Mouse (Mus musculus): ENCODE results near the gene Fmod. TPM values are rescaled to one million over a fixed set of nuclear protein-coding genes. Genes with fewer than 3 reads are reported as not detected.

Gene Fmod
- polyA plus RNA-seq, 1 experiment from 2014 or later: 44.2 TPM

DNA sequence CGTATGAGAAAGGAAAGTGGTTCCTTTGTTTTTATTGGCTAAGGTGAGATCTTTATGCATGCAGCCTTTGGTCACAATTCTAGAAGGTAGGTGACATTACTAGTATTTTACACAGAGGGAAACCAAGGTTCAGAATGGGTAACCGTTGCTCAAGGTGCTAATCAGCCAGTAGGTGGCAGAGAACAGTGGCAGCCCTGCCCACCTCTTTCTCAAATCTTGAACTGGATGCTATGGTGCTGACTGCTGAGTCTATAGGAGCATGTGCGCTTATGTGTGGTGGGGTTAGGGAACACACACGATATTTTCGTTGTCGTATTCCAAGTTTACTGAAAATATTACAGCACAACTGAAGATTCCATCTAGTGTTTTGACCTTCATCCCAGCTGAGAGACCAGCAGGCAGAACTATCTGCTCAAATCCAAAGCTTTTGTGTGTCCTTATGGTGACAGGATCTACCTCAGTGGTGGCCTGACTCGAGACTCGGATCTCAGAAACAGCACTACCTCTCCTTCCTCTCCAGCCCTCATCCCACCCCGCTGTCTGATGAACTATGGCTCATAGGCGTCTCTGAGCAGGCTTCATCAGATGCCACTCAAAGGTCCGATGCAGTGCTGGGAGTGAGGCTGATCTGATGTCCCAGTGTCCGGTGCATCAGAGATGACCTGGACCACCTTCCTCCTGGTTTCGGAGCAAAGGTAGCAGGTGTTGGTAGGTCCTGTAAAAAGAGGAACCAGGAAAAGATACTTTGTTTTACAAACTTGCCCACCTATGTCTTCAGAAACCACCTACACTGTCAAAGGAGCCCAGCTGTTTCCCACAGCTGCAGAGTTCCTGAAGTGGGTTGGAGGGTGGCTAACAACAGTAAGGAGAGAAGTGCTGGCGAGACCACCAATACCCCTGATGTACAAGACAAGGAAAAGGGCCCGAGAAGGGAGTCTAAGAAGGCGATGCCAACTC is 23.0 kb downstream of the Fmod start:
- Histone ChIP-seq H3K4me3 (ENCODE audit: low read depth, low read length) (peak overlapping the region; percentile 38), H3K9me3 (ENCODE audit: control insufficient read depth, low read length) (no peaks in the 10 kb centered on the region), H3K27ac (replicated peaks; ENCODE audit: low read depth, low read length) (peak overlapping the region; percentile 98), H3K4me1 (ENCODE audit: control insufficient read depth, insufficient read depth, low read length) (peaks cover 50% of the 10 kb centered on the region), H3K27me3 (replicated peaks; ENCODE audit: control insufficient read depth, insufficient read depth, low read length) (no peaks in the 10 kb centered on the region), H3K36me3 (ENCODE audit: control insufficient read depth, insufficient read depth, low read length) (no peaks in the 10 kb centered on the region), H3K9ac (ENCODE audit: low read depth, low read length) (peak overlapping the region; percentile 67), H3K4me2 (ENCODE audit: low read depth, low read length) (peak overlapping the region; percentile 81)
- ATAC-seq (ENCODE audit: low read depth) (no peak), DNase-seq (ENCODE audit: low spot score) (no peak)
- 68% methylated on average over 16 of the region's 16 CpGs for WGBS

DNA sequence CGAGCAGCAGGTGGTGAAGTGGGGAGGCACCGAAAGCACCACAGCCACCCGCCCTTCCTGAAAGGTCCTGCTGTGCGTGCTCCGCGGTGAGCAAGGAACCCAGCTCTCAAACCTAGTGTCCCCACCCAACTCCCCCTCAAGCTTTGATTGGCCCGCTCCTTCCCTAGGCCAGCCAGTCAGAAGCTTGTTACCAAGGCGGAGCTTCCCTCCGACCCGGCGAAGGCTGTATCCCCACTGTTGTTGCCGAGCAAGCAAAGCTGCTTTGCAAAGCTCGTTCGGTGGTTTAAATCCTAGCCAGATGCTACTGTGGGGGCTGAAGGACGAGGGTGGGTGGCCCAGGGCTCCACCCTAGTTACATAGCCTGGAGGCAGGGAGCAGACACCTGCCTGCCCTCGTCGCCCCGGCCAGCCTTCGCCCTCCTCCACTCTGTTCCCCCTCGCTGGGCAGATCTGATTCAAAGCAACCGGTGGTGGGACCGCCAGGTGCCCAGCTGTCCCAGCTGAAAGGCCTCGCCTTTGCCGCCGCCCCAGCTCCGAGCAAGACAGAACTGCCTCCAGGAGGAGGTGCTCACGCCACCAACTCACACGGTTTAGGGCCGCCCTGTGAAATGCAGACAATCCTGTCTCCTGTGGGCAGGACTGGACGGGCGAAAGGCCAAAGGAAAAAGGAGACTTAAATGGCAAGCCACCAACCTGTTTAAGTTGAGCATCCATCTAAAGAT is 24.0 kb downstream of the Fmod start:
- H3K27ac ChIP-seq (replicated peaks; ENCODE audit: low read depth, low read length): peak overlapping the region; percentile 98
- peak overlapping the region; percentile 81 for H3K4me2 ChIP-seq (ENCODE audit: low read depth, low read length)
- H3K9ac ChIP-seq (ENCODE audit: low read depth, low read length): peak overlapping the region; percentile 67
- no peaks in the 10 kb centered on the region for H3K27me3 ChIP-seq (replicated peaks; ENCODE audit: control insufficient read depth, insufficient read depth, low read length)
- peak overlapping the region; percentile 38 for H3K4me3 ChIP-seq (ENCODE audit: low read depth, low read length)
- peaks cover 57% of the 10 kb centered on the region for H3K4me1 ChIP-seq (ENCODE audit: control insufficient read depth, insufficient read depth, low read length)
- no peaks in the 10 kb centered on the region for H3K9me3 ChIP-seq (ENCODE audit: control insufficient read depth, low read length)
- WGBS: 1% methylated on average over 30 of the region's 31 CpGs
- H3K36me3 ChIP-seq (ENCODE audit: control insufficient read depth, insufficient read depth, low read length): no peaks in the 10 kb centered on the region
- DNase-seq (ENCODE audit: low spot score) (peak; percentile 98), ATAC-seq (ENCODE audit: low read depth) (peak; percentile 92)

DNA sequence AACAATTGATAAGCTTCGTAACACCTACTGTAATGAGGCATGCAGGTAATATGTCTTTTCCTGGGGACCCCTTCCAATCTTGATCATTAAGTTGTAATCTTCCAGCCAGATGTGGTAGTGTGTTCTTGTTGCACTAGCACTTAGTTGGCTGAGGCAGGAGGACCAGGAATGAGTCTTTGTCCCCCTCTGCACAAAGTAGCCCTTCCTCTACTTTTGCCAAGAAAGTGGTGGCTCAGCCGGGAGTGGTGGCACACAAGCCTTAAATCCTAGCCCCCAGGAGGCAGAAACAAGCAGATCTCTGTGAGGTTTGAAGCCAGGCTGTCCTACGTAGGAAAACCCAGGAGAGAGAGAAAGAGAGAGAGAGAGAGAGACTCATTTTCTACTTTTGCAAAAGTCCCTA is 24.9 kb downstream of the Fmod start:
- no peaks in the 10 kb centered on the region for H3K36me3 ChIP-seq (ENCODE audit: control insufficient read depth, insufficient read depth, low read length)
- ATAC-seq (ENCODE audit: low read depth) (no peak), DNase-seq (ENCODE audit: low spot score) (no peak)
- H3K9me3 ChIP-seq (ENCODE audit: control insufficient read depth, low read length): no peaks in the 10 kb centered on the region
- H3K9ac ChIP-seq (ENCODE audit: low read depth, low read length): no peak overlapping the region
- no peaks in the 10 kb centered on the region for H3K27me3 ChIP-seq (replicated peaks; ENCODE audit: control insufficient read depth, insufficient read depth, low read length)
- peak overlapping the region; percentile 98 for H3K27ac ChIP-seq (replicated peaks; ENCODE audit: low read depth, low read length)
- no peak overlapping the region for H3K4me3 ChIP-seq (ENCODE audit: low read depth, low read length)
- H3K4me1 ChIP-seq (ENCODE audit: control insufficient read depth, insufficient read depth, low read length): peaks cover 64% of the 10 kb centered on the region
- H3K4me2 ChIP-seq (ENCODE audit: low read depth, low read length): no peak overlapping the region
- 50% methylated on average over 3 of the region's 3 CpGs for WGBS

- Histone ChIP-seq H3K9me3 (ENCODE audit: control insufficient read depth, low read length) (no peaks in the 10 kb centered on the region), H3K9ac (ENCODE audit: low read depth, low read length) (peak overlapping the region; percentile 34; the same call in 1 of the 2 replicates), H3K4me1 (ENCODE audit: control insufficient read depth, insufficient read depth, low read length) (peaks cover 69% of the 10 kb centered on the region), H3K36me3 (ENCODE audit: control insufficient read depth, insufficient read depth, low read length) (no peaks in the 10 kb centered on the region), H3K27ac (replicated peaks; ENCODE audit: low read depth, low read length) (peak overlapping the region; percentile 98), H3K4me2 (ENCODE audit: low read depth, low read length) (peak overlapping the region; percentile 47), H3K27me3 (replicated peaks; ENCODE audit: control insufficient read depth, insufficient read depth, low read length) (no peaks in the 10 kb centered on the region), H3K4me3 (ENCODE audit: low read depth, low read length) (0 out of 2 replicates have a peak overlapping the region, but pooled peaks have one; percentile 0)
- WGBS: 6% methylated on average over 11 of the region's 11 CpGs
- peak; percentile 88 for DNase-seq (ENCODE audit: low spot score)
- peak; percentile 9 for ATAC-seq (ENCODE audit: low read depth)
These were observed 25.5 kb downstream of the Fmod start for GRCm38 (mm10) chr1:134062411-134063085.

DNA sequence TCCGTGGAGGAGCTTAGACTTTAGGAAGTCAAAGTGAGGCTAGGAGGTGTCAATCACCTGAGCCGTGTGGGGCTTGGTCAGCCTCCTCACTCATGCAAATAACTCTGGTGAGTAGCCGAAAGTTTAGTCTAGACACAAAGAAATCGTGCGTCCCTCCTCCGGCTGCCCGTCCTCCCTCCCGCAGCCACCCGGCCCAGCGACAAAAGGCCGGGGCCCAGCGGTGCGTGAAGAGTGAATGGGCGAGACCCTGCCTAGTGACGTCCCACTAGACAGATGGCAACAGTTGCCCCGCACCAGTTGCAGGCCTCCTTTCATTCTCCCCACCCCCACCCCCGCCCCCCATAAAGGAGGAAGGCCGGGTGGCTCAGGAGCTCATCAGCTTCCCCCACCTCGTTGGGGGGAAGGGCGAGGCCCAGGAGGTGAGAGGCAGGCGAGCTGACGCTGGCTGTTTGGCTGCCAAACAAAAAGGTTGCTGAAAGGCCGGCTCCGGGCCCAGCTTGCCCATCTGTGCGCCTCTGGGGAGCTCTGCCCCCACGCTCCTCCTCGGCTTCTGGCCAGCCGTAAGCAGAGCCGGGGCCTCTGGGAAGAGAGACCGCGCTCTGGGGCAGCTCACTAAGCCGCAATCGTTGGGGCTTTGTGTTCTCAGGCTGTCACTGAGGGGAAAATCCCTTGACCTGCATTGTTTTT is 26.2 kb downstream of the Fmod start:
- Histone ChIP-seq H3K4me3 (ENCODE audit: low read depth, low read length) (0 out of 2 replicates have a peak overlapping the region, but pooled peaks have one; percentile 0), H3K27me3 (replicated peaks; ENCODE audit: control insufficient read depth, insufficient read depth, low read length) (no peaks in the 10 kb centered on the region), H3K9ac (ENCODE audit: low read depth, low read length) (peak overlapping the region; percentile 34), H3K36me3 (ENCODE audit: control insufficient read depth, insufficient read depth, low read length) (no peaks in the 10 kb centered on the region), H3K4me2 (ENCODE audit: low read depth, low read length) (peak overlapping the region; percentile 47), H3K27ac (replicated peaks; ENCODE audit: low read depth, low read length) (peak overlapping the region; percentile 98), H3K9me3 (ENCODE audit: control insufficient read depth, low read length) (no peaks in the 10 kb centered on the region), H3K4me1 (ENCODE audit: control insufficient read depth, insufficient read depth, low read length) (peaks cover 69% of the 10 kb centered on the region)
- WGBS: 6% methylated on average over 22 of the region's 33 CpGs
- DNase-seq (ENCODE audit: low spot score) (peak; percentile 90), ATAC-seq (ENCODE audit: low read depth) (peak; percentile 45)

- DNase-seq (ENCODE audit: low spot score) (no peak), ATAC-seq (ENCODE audit: low read depth) (no peak)
- peaks cover 69% of the 10 kb centered on the region for H3K4me1 ChIP-seq (ENCODE audit: control insufficient read depth, insufficient read depth, low read length)
- no peak overlapping the region for H3K4me3 ChIP-seq (ENCODE audit: low read depth, low read length)
- 16% methylated on average over 9 of the region's 9 CpGs for WGBS
- peak overlapping the region; percentile 47 for H3K4me2 ChIP-seq (ENCODE audit: low read depth, low read length)
- peak overlapping the region; percentile 34 for H3K9ac ChIP-seq (ENCODE audit: low read depth, low read length)
- H3K27me3 ChIP-seq (replicated peaks; ENCODE audit: control insufficient read depth, insufficient read depth, low read length): no peaks in the 10 kb centered on the region
- H3K9me3 ChIP-seq (ENCODE audit: control insufficient read depth, low read length): no peaks in the 10 kb centered on the region
- no peaks in the 10 kb centered on the region for H3K36me3 ChIP-seq (ENCODE audit: control insufficient read depth, insufficient read depth, low read length)
- H3K27ac ChIP-seq (replicated peaks; ENCODE audit: low read depth, low read length): peak overlapping the region; percentile 98
These were observed 26.7 kb downstream of the Fmod start for GRCm38 (mm10) chr1:134063773-134064125.

DNA sequence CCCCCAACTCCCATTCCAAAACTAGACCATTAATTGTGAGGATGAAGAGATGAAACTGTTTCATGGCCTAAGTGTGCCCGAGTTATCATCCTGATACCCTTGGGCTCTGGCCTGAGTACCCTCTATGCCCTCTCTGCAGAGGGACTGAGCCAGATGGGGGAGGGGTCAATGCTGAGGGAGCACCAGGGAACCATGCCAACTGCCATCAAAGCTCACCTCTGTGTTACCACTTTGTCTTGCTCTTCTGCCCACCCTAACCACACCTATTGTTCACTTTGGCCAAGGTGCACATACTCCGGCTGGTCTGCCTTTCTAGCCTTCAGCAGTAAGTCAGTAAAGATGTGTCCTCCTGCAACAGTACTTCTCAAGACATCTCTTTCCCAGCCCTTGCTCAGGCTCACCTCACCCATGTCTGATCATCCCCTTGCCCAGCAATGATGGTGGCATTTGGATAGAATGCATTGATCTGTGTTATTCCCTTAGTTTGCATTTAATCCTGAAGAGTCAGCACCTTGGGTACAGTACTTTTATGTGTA is 27.3 kb downstream of the Fmod start:
- WGBS: 89% methylated on average over 2 of the region's 2 CpGs
- no peak overlapping the region for H3K4me3 ChIP-seq (ENCODE audit: low read depth, low read length)

More for the DNA sequence above, 27.3 kb downstream of the Fmod start:
- DNase-seq (ENCODE audit: low spot score) (no peak), ATAC-seq (ENCODE audit: low read depth) (no peak)
- H3K4me1 ChIP-seq (ENCODE audit: control insufficient read depth, insufficient read depth, low read length): peaks cover 69% of the 10 kb centered on the region
- no peaks in the 10 kb centered on the region for H3K9me3 ChIP-seq (ENCODE audit: control insufficient read depth, low read length)
- H3K36me3 ChIP-seq (ENCODE audit: control insufficient read depth, insufficient read depth, low read length): no peaks in the 10 kb centered on the region
- H3K9ac ChIP-seq (ENCODE audit: low read depth, low read length): no peak overlapping the region
- H3K27ac ChIP-seq (replicated peaks; ENCODE audit: low read depth, low read length): peak overlapping the region; percentile 98
- no peaks in the 10 kb centered on the region for H3K27me3 ChIP-seq (replicated peaks; ENCODE audit: control insufficient read depth, insufficient read depth, low read length)
- H3K4me2 ChIP-seq (ENCODE audit: low read depth, low read length): peak overlapping the region; percentile 47; the same call in 1 of the 2 replicates
